Mouse (Mus musculus): ENCODE measurements at regions not wholly inside any gene's neighbourhood (a gene's known extent, or its start where the extent isn't known, plus 50 kb on each side); places are given as distances from the start of the nearest gene placed in this dataset.

GRCm38 (mm10) chr3:116191261-116191660 lies 61.8 kb upstream of the Vcam1 start:
- TF ChIP-seq POLR2A (IDR thresholded peaks at IDR 0.05; ENCODE audit: borderline replicate concordance, extremely low read depth, insufficient read depth, insufficient read length, poor library complexity, severe bottlenecking) (no peak), CTCF (IDR thresholded peaks at IDR 0.05; ENCODE audit: borderline replicate concordance, extremely low read depth, insufficient read depth, insufficient read length) (no peak)

Measured in brain, embryonic 14.5 days (tissue).